Mouse (Mus musculus) small intestine, adult 2 months (tissue): ENCODE results near the gene Epas1.

Experiments
- CTCF ChIP-seq: fragments of 200-500 bp; IDR thresholded peaks from 2 replicates; pipeline ENCODE4 v1.5.1; 2012; ENCODE audit warnings: low read depth, mild to moderate bottlenecking, control low read depth, inconsistent platforms, low read length, moderate library complexity, mixed read lengths; ENCODE audit not compliant: insufficient replicate concordance, insufficient read length; ENCODE audit errors: extremely low read depth
- POLR2A ChIP-seq: fragments of 200-500 bp; IDR thresholded peaks from 2 replicates; pipeline ENCODE4 v1.6.1; 2012; ENCODE audit warnings: low read depth, mild to moderate bottlenecking, control low read depth, inconsistent platforms, low read length, moderate library complexity

GRCm38 (mm10) chr17:86833945-86834344 lies 80.4 kb downstream of the Epas1 start:
- TF ChIP-seq POLR2A (no peak), CTCF (no peak)
